In the genomic region with DNA sequence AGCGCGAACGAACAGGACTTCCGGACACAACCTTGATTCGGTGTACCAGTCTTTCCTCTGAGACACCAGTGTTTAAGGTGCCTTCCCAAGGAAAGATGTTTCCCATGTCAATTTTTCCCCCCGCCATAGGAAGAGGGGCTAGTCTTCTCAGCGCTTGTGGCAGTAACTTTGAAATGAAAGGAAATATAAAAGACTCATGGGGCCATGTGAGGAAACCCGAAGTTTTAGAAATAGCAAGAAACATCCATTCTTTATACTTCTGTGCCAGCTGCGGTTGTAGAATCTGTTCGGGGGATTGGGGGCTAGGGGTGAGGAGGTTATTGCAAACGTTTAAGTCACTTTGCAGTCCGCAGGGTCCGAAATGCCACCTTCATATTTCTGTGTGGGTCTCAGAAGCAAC, we compare ENCODE assay signal across 10 mouse cellular contexts. TPM values are rescaled to one million over a fixed set of nuclear protein-coding genes. Genes with fewer than 3 reads are reported as not detected.
A peak's percentile ranks its signal among the peaks of the same experiment; 100 is the strongest.
DNase-seq lines count a peak whose midpoint lies in the region; ATAC-seq and TF ChIP-seq lines count a peak whose summit lies in the region.
"Had no signal": no experiment of that assay in that cellular context is flagged by ENCODE, and none has a peak within 500 bp of the region (broad histone marks: within the 10 kb centered on the region; RNA-seq: fewer than 3 reads in every experiment).

No protein-coding gene starts in this region.

- H3K27me3 ChIP-seq in forebrain, embryonic 11.5 days (ENCODE audit: control insufficient read depth, insufficient read depth, low read length) = no peaks in the 10 kb centered on the region; the same call in 1 of the 2 replicates
- peaks cover 25% of the 10 kb centered on the region for H3K27me3 ChIP-seq in limb, embryonic 10.5 days (ENCODE audit: low read depth, poor library complexity, severe bottlenecking)
- H3K27me3 ChIP-seq in neural tube, embryonic 15.5 days (replicated peaks) = peaks cover 21% of the 10 kb centered on the region

- H3K9ac ChIP-seq in forebrain, embryonic 11.5 days (ENCODE audit: low read length) = no peak overlapping the region
- H3K9ac ChIP-seq in neural tube, embryonic 15.5 days (replicated peaks) = no peak overlapping the region

- no peak for ATAC-seq in forebrain, embryonic 11.5 days (replicated peaks; ENCODE audit: low FRiP score)
- ATAC-seq in neural tube, embryonic 15.5 days (ENCODE audit: low FRiP score) = no peak

- H3K4me2 ChIP-seq in forebrain, embryonic 11.5 days (ENCODE audit: low read depth, low read length, severe bottlenecking) = peak overlapping the region; percentile 35
- peak overlapping the region; percentile 35 for H3K4me2 ChIP-seq in neural tube, embryonic 15.5 days

- H3K27ac ChIP-seq in left cerebral cortex, adult 2 months = no peak overlapping the region
- H3K27ac ChIP-seq in forebrain, embryonic 11.5 days (ENCODE audit: low read depth, low read length) = no peak overlapping the region
- H3K27ac ChIP-seq in limb, embryonic 10.5 days = no peak overlapping the region
- H3K27ac ChIP-seq in neural tube, embryonic 15.5 days (replicated peaks) = no peak overlapping the region

- H3K36me3 ChIP-seq in forebrain, embryonic 11.5 days (ENCODE audit: control insufficient read depth, insufficient read depth, low read length) = no peaks in the 10 kb centered on the region
- no peaks in the 10 kb centered on the region for H3K36me3 ChIP-seq in limb, embryonic 10.5 days
- H3K36me3 ChIP-seq in neural tube, embryonic 15.5 days = no peaks in the 10 kb centered on the region

- H3K4me3 ChIP-seq in left cerebral cortex, adult 2 months = peak overlapping the region; percentile 32
- H3K4me3 ChIP-seq in forebrain, embryonic 11.5 days (ENCODE audit: low read depth, low read length) = no peak overlapping the region; the same call in 1 of the 2 replicates
- peak overlapping the region; percentile 49 for H3K4me3 ChIP-seq in limb, embryonic 10.5 days
- H3K4me3 ChIP-seq in neural tube, embryonic 15.5 days (replicated peaks) = peak overlapping the region; percentile 19
- H3K4me3 ChIP-seq: myocyte had no signal

- no peak for TF ChIP-seq CTCF in left cerebral cortex, adult 2 months (IDR thresholded peaks at IDR 0.05)

- H3K9me3 ChIP-seq in forebrain, embryonic 11.5 days (ENCODE audit: control insufficient read depth, low read length) = no peaks in the 10 kb centered on the region
- no peaks in the 10 kb centered on the region for H3K9me3 ChIP-seq in limb, embryonic 10.5 days (replicated peaks)
- H3K9me3 ChIP-seq in neural tube, embryonic 15.5 days (replicated peaks) = no peaks in the 10 kb centered on the region

- WGBS in forebrain, embryonic 11.5 days = 19% methylated on average over 13 of the region's 13 CpGs
- 21% methylated on average over 13 of the region's 13 CpGs for WGBS in limb, embryonic 10.5 days
- 22% methylated on average over 13 of the region's 13 CpGs for WGBS in neural tube, embryonic 15.5 days

- DNase-seq in left cerebral cortex, adult 2 months (ENCODE audit: extremely low spot score in 1 of 2, low spot score in 2 of 2) = no peak
- no peak for DNase-seq in left cerebral cortex, adult 11 months (ENCODE audit: low spot score)
- DNase-seq in forebrain, embryonic 11.5 days (ENCODE audit: low spot score) = no peak
- DNase-seq in limb, embryonic 10.5 days (ENCODE audit: low spot score) = peak; percentile 32
- no peak for DNase-seq in right cerebral cortex, postnatal 25 days
- no peak for DNase-seq in gastrocnemius, postnatal 25 days
- DNase-seq: thymus, adult 2 months had no signal

- intact Hi-C loops in left cerebral cortex, adult 2 months (cut with DNase I) = no loop called here

- H3K4me1 ChIP-seq in forebrain, embryonic 11.5 days (replicated peaks; ENCODE audit: control insufficient read depth, insufficient read depth, low read length) = no peaks in the 10 kb centered on the region; the same call in 1 of the 2 replicates
- peaks cover 12% of the 10 kb centered on the region for H3K4me1 ChIP-seq in limb, embryonic 10.5 days
- H3K4me1 ChIP-seq in neural tube, embryonic 15.5 days = no peaks in the 10 kb centered on the region

RNA-seq across cellular contexts. Expression of gene Gpx5, which starts 49.3 kb away (rescaled TPM):
- not detected for total RNA-seq in left cerebral cortex, adult 2 months (2021)
- not detected in 2 replicates for polyA plus RNA-seq in forebrain, embryonic 11.5 days (2014; fragmentation: Nextera tagmentation; extraction: Ambion mirVana)
- not detected in 2 replicates for polyA plus RNA-seq in limb, embryonic 10.5 days (2016; fragmentation: Nextera tagmentation; extraction: Ambion mirVana)
- not detected in 2 replicates for polyA plus RNA-seq in neural tube, embryonic 15.5 days (2015; fragmentation: Nextera tagmentation; extraction: Ambion mirVana)
- not detected for total RNA-seq in gastrocnemius, postnatal 25 days (2021)
- total RNA-seq: layer of hippocampus, adult 8-10 months had no signal
- polyA plus RNA-seq: myocyte; thymus, adult 2 months had no signal
